Mouse (Mus musculus) heart, adult 2 months (tissue): ENCODE measurements at regions not wholly inside any gene's neighbourhood (a gene's known extent, or its start where the extent isn't known, plus 50 kb on each side); places are given as distances from the start of the nearest gene placed in this dataset.

ENCODE experiments used
- CTCF ChIP-seq: fragments of 200-600 bp; IDR thresholded peaks from 2 replicates; pipeline ENCODE4 v1.8.1; 2022; ENCODE audit warnings: antibody characterized with exemption, mild to moderate bottlenecking, moderate library complexity
- EP300 ChIP-seq: fragments of 200-500 bp; IDR thresholded peaks from 2 replicates; pipeline ENCODE4 v1.6.1; 2011; ENCODE audit warnings: low read depth, low read length, control low read depth; ENCODE audit not compliant: insufficient read depth
- POLR2A ChIP-seq: fragments of 200-500 bp; IDR thresholded peaks from 2 replicates; pipeline ENCODE4 v1.6.1; 2011; ENCODE audit warnings: mild to moderate bottlenecking, low read depth, low read length, control low read depth; ENCODE audit not compliant: insufficient read depth

DNA sequence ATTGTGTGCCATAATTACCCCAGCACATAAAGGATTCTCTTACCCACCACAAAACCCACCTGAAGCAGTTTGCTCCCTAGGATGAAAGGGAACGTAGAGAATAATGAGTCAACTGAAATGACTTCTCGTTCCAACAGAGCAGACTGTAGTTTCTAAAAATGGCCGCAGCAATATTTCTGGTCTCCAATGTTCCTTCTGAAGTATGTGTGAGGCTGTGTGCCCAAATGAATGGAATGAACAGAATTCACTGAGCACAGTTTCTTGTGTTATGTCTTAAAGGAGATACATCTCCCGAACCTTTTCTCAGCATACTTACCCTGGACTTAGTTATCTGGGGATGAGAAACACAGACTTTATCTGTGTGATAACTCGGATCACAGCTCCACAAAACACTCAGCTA lies 109.4 kb upstream of the Tmtc1 start:
- TF ChIP-seq CTCF (no peak), POLR2A (no peak), EP300 (no peak)
